Mouse (Mus musculus) embryo, embryonic 10.5 days (tissue): ENCODE measurements around the gene Maneal.

Source experiments
- DNase-seq: peaks from one replicate; pipeline ENCODE4 v3.0.0-alpha.2; 2015; ENCODE audit warnings: low spot score

Maneal gene

GRCm38 (mm10) chr4:124849631-124850260 lies 12.2 kb downstream of the Maneal start:
- DNase-seq, result peak; percentile 70

GRCm38 (mm10) chr4:124847573-124847972 lies 14.4 kb downstream of the Maneal start:
- DNase-seq, result peak; percentile 90

GRCm38 (mm10) chr4:124843493-124843892 lies 18.5 kb downstream of the Maneal start:
- DNase-seq, result peak; percentile 66

GRCm38 (mm10) chr4:124840998-124841397 lies 21.0 kb downstream of the Maneal start:
- DNase-seq, result no peak

GRCm38 (mm10) chr4:124838035-124838700 lies 23.8 kb downstream of the Maneal start:
- DNase-seq, result no peak

- no peak for DNase-seq
Observed at GRCm38 (mm10) chr4:124832796-124833195, 29.2 kb downstream of the Maneal start.

- no peak for DNase-seq
Observed at GRCm38 (mm10) chr4:124829671-124830070, 32.3 kb downstream of the Maneal start.

GRCm38 (mm10) chr4:124825371-124825965 lies 36.5 kb downstream of the Maneal start:
- DNase-seq, result no peak

- no peak for DNase-seq
Observed at GRCm38 (mm10) chr4:124824967-124825366, 37.0 kb downstream of the Maneal start.

GRCm38 (mm10) chr4:124818832-124819231 lies 43.1 kb downstream of the Maneal start:
- no peak for DNase-seq

- DNase-seq, result peak; percentile 62
Observed at GRCm38 (mm10) chr4:124817803-124818202, 44.2 kb downstream of the Maneal start.

GRCm38 (mm10) chr4:124815901-124816300 lies 46.1 kb downstream of the Maneal start:
- DNase-seq, result no peak

GRCm38 (mm10) chr4:124811347-124811975 lies 50.5 kb downstream of the Maneal start:
- peak; percentile 2 for DNase-seq

GRCm38 (mm10) chr4:124810056-124810455 lies 51.9 kb downstream of the Maneal start:
- no peak for DNase-seq

GRCm38 (mm10) chr4:124809136-124809883 lies 52.7 kb downstream of the Maneal start:
- no peak for DNase-seq

- DNase-seq, result no peak
Observed at GRCm38 (mm10) chr4:124808511-124808910, 53.5 kb downstream of the Maneal start.
